Mouse (Mus musculus) kidney, embryonic 14.5 days (tissue): ENCODE results near the gene Rfx6. TPM values are rescaled to one million over a fixed set of nuclear protein-coding genes. Genes with fewer than 3 reads are reported as not detected.

ENCODE experiments used
- ATAC-seq: fragments of 200-750 bp; cut with Nextera tagmentation; 2 replicates; pipeline ENCODE4 v1.8.0; 2017; ENCODE audit warnings: moderate number of reproducible peaks, mild to moderate bottlenecking, moderate TSS enrichment, moderate library complexity; ENCODE audit not compliant: low FRiP score, low TSS enrichment
- H3K27ac ChIP-seq: fragments of 300-500 bp; sonication (generic); 2 replicates; pipeline ENCODE4 v1.5.1; 2014; ENCODE audit warnings: low read depth, mild to moderate bottlenecking, low read length, moderate library complexity, mixed read lengths
- H3K27me3 ChIP-seq: fragments of 300-500 bp; sonication (generic); 2 replicates; pipeline ENCODE4 v1.6.1; 2014; ENCODE audit warnings: mild to moderate bottlenecking, low read length; ENCODE audit not compliant: control insufficient read depth, insufficient read depth
- H3K36me3 ChIP-seq: fragments of 300-500 bp; sonication (generic); 2 replicates; pipeline ENCODE4 v1.6.1; 2014; ENCODE audit warnings: low read length, mixed read lengths; ENCODE audit not compliant: control insufficient read depth, insufficient read depth
- H3K4me1 ChIP-seq: fragments of 300-500 bp; sonication (generic); 2 replicates; pipeline ENCODE4 v1.6.1; 2014; ENCODE audit warnings: low read length, mixed read lengths; ENCODE audit not compliant: control insufficient read depth, insufficient read depth
- H3K4me2 ChIP-seq: fragments of 300-500 bp; sonication (generic); replicated peaks from 2 replicates; pipeline ENCODE4 v1.6.1; 2014; ENCODE audit warnings: low read depth, mild to moderate bottlenecking, low read length
- H3K4me3 ChIP-seq: fragments of 300-500 bp; sonication (generic); 2 replicates; pipeline ENCODE4 v1.5.1; 2014; ENCODE audit warnings: mild to moderate bottlenecking, low read length
- H3K9ac ChIP-seq: fragments of 300-500 bp; sonication (generic); 2 replicates; pipeline ENCODE4 v1.6.1; 2014; ENCODE audit warnings: low read depth, mild to moderate bottlenecking, low read length, moderate library complexity
- H3K9me3 ChIP-seq: fragments of 300-500 bp; sonication (generic); 2 replicates; pipeline ENCODE4 v1.6.1; 2016; ENCODE audit warnings: low read length; ENCODE audit not compliant: control insufficient read depth
- WGBS: fragments of 180-500 bp; shearing (Covaris S2); extraction: QIAGEN DNeasy Blood & Tissue Kit; methylation state at CpG from one replicate; pipeline ENCODE4 v1.1.7; 2014; 5-methylcytosine and 5-hydroxymethylcytosine counted together
- polyA plus RNA-seq: library from polyadenylated mRNA; unstranded; fragments of >200 nt; fragmentation: Nextera tagmentation; extraction: Ambion mirVana; gene quantifications from 2 replicates; pipeline ENCODE4 v1.2.1, GENCODE M21; 2014

Rfx6 gene
- not detected in 2 replicates for polyA plus RNA-seq

GRCm38 (mm10) chr10:51677548-51678250 lies at the start of gene Rfx6:
Gene Rfx6 (plus strand): TSS chr10:51677756.
- H3K27me3 ChIP-seq = peaks cover 26% of the 10 kb centered on the region
- no peaks in the 10 kb centered on the region for H3K36me3 ChIP-seq
- H3K4me1 ChIP-seq = 0 out of 2 replicates have a peak, but pooled peaks cover 6% of the 10 kb centered on the region
- H3K9ac ChIP-seq = peak within 1 kb of the TSS; percentile 34
- peak; percentile 81 for ATAC-seq
- WGBS = under 1% methylated on average over 38 of the region's 38 CpGs
- H3K9me3 ChIP-seq = no peaks in the 10 kb centered on the region
- no peak within 1 kb of the TSS for H3K27ac ChIP-seq
- peak within 1 kb of the TSS; percentile 74 for H3K4me2 ChIP-seq
- H3K4me3 ChIP-seq = peak within 1 kb of the TSS; percentile 37

- WGBS = 75% methylated on average over 8 of the region's 8 CpGs
Measured at GRCm38 (mm10) chr10:51631411-51632136, 46.0 kb upstream of the Rfx6 start, which contains the start of gene Gprc6a. Gene Gprc6a (minus strand): TSS chr10:51631461.

GRCm38 (mm10) chr10:51649506-51650221 lies 27.9 kb upstream of the Rfx6 start:
- H3K9me3 ChIP-seq = no peaks in the 10 kb centered on the region
- no peak overlapping the region for H3K9ac ChIP-seq
- no peak overlapping the region for H3K27ac ChIP-seq
- H3K36me3 ChIP-seq = no peaks in the 10 kb centered on the region
- H3K4me2 ChIP-seq = no peak overlapping the region
- no peak overlapping the region for H3K4me3 ChIP-seq
- ATAC-seq = no peak
- H3K4me1 ChIP-seq = no peaks in the 10 kb centered on the region
- 79% methylated on average over 3 of the region's 3 CpGs for WGBS
- H3K27me3 ChIP-seq = no peaks in the 10 kb centered on the region

More at GRCm38 (mm10) chr10:51631411-51632136, 46.0 kb upstream of the Rfx6 start, which contains the start of gene Gprc6a:
- Histone ChIP-seq H3K9me3 (no peaks in the 10 kb centered on the region), H3K27me3 (no peaks in the 10 kb centered on the region), H3K4me2 (no peak within 1 kb of the TSS), H3K36me3 (no peaks in the 10 kb centered on the region), H3K9ac (no peak within 1 kb of the TSS), H3K27ac (no peak within 1 kb of the TSS), H3K4me3 (no peak within 1 kb of the TSS), H3K4me1 (no peaks in the 10 kb centered on the region)
- ATAC-seq = no peak

- Histone ChIP-seq H3K27ac (no peak overlapping the region), H3K4me1 (no peaks in the 10 kb centered on the region), H3K4me3 (no peak overlapping the region), H3K36me3 (no peaks in the 10 kb centered on the region), H3K27me3 (no peaks in the 10 kb centered on the region), H3K9me3 (no peaks in the 10 kb centered on the region), H3K9ac (no peak overlapping the region), H3K4me2 (no peak overlapping the region)
- WGBS = 73% methylated on average over 1 of the region's 1 CpGs
- ATAC-seq = no peak
Measured at GRCm38 (mm10) chr10:51657324-51657723, 20.2 kb upstream of the Rfx6 start.

DNA sequence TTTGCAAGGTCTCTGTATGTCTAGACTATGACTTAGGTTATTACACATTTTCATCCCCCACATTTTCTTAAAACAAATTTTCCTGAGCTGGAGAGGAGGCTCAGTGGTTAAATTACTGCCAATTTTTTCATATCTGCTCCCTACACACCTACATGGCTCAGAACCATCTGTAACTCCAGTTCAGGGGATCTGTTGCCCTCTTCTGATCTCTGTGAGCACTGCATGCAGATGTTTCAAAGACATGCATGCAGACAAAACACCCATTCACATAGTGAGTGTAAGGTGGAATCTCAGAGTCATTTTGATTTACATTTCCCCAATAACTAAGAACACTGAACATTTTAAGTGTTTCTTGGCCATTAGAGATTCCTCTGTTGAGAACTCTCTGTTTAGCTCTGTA lies 8.2 kb upstream of the Rfx6 start:
- Histone ChIP-seq H3K27ac (no peak overlapping the region), H3K4me1 (no peaks in the 10 kb centered on the region), H3K4me2 (no peak overlapping the region), H3K9me3 (no peaks in the 10 kb centered on the region), H3K27me3 (no peaks in the 10 kb centered on the region), H3K4me3 (no peak overlapping the region), H3K9ac (no peak overlapping the region), H3K36me3 (no peaks in the 10 kb centered on the region)
- ATAC-seq = no peak

- 88% methylated on average over 4 of the region's 4 CpGs for WGBS
- no peaks in the 10 kb centered on the region for H3K36me3 ChIP-seq
- H3K27me3 ChIP-seq = peaks cover 6% of the 10 kb centered on the region; the same call in 1 of the 2 replicates
- no peak overlapping the region for H3K27ac ChIP-seq
- H3K9ac ChIP-seq = no peak overlapping the region
- no peak overlapping the region for H3K4me2 ChIP-seq
- no peak overlapping the region for H3K4me3 ChIP-seq
- H3K4me1 ChIP-seq = no peaks in the 10 kb centered on the region
- no peak for ATAC-seq
- no peaks in the 10 kb centered on the region for H3K9me3 ChIP-seq
Measured at GRCm38 (mm10) chr10:51671583-51671982, 6.0 kb upstream of the Rfx6 start.

DNA sequence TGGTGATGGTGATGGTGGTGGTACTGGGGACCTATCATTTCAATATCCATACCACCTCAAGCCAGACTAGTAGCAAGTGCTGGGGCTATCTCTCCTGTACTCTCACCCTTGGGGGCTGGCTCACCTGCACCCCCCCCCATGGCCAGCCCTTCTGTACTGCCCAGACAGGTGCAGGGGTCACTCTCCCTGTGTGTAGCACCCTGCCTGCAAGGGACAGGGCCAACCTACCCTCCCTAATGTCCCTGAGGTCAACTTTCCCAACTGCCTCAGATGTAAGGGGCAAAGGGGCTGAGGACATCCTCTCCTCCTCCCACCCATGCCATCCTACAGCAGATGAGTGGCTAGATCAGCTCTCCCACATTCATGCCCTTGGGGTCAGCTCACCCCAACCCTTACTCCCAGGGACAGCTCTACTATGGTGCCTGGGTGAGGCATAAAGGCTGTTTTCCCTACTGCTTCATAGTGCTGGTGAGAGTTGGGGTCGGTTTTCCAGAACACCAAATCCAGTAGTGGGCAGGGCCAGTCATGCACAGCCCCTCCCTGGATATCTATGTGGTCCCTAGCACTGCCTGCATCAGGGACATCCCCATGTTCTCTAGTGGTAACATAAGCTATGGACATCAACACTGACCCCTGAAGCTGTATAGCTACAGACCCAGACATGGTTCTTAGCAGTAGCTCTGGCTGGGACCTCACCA lies 5.3 kb upstream of the Rfx6 start:
- ATAC-seq = no peak

DNA sequence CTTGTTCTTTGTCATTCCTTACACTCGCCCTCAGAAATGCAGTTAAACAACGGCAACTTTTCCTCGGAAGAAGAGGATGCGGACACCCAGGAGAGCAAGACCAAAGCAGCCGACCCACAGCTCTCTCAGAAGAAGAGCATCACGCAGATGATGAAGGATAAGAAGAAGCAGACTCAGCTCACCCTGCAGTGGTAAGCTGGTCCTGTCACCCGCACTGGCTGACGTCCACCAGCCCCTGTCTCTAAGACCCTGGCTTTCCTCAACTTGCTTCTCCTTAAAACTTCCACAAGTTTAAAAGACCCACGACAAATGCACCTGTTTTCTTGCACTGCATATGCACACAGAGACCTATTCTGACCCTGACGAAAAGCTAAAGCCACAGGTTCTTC lies 689 bp downstream of the Rfx6 start:
- Histone ChIP-seq H3K27me3 (peaks cover 26% of the 10 kb centered on the region), H3K36me3 (no peaks in the 10 kb centered on the region), H3K27ac (no peak overlapping the region), H3K4me3 (peak overlapping the region; percentile 37; the same call in 1 of the 2 replicates), H3K4me1 (0 out of 2 replicates have a peak, but pooled peaks cover 6% of the 10 kb centered on the region), H3K9ac (no peak overlapping the region), H3K9me3 (no peaks in the 10 kb centered on the region), H3K4me2 (peak overlapping the region; percentile 74)
- 7% methylated on average over 10 of the region's 10 CpGs for WGBS
- ATAC-seq = no peak

More for the DNA sequence above, 5.3 kb upstream of the Rfx6 start:
- Histone ChIP-seq H3K4me3 (no peak overlapping the region), H3K27me3 (peaks cover 12% of the 10 kb centered on the region), H3K9ac (no peak overlapping the region), H3K27ac (no peak overlapping the region), H3K4me2 (no peak overlapping the region), H3K9me3 (no peaks in the 10 kb centered on the region), H3K4me1 (no peaks in the 10 kb centered on the region), H3K36me3 (no peaks in the 10 kb centered on the region)
- 50% methylated on average over 1 of the region's 1 CpGs for WGBS
